Mouse (Mus musculus) forebrain, embryonic 10.5 days (tissue): ENCODE results near the gene Nsdhl. TPM values are rescaled to one million over a fixed set of nuclear protein-coding genes. Genes with fewer than 3 reads are reported as not detected.
A peak's percentile ranks its signal among the peaks of the same experiment; 100 is the strongest.

Experiments
- DNase-seq: peaks from one replicate; pipeline ENCODE4 v3.0.0-alpha.2; 2017; ENCODE audit warnings: low spot score; ENCODE audit errors: extremely low spot score
- H3K27ac ChIP-seq: fragments of 300-500 bp; sonication (generic); 2 replicates; pipeline ENCODE4 v1.5.1; 2016; ENCODE audit warnings: mild to moderate bottlenecking
- H3K27me3 ChIP-seq: fragments of 300-500 bp; sonication (generic); 2 replicates; pipeline ENCODE4 v1.6.1; 2016; ENCODE audit warnings: mild to moderate bottlenecking; ENCODE audit not compliant: poor library complexity, severe bottlenecking
- H3K36me3 ChIP-seq: fragments of 300-500 bp; sonication (generic); replicated peaks from 2 replicates; pipeline ENCODE4 v1.6.1; 2016; ENCODE audit warnings: mild to moderate bottlenecking, moderate library complexity
- H3K4me1 ChIP-seq: fragments of 300-500 bp; sonication (generic); 2 replicates; pipeline ENCODE4 v1.6.1; 2016
- H3K4me3 ChIP-seq: fragments of 300-500 bp; sonication (generic); 2 replicates; pipeline ENCODE4 v1.5.1; 2016; ENCODE audit warnings: mild to moderate bottlenecking, moderate library complexity
- H3K9me3 ChIP-seq: fragments of 300-500 bp; sonication (generic); 2 replicates; pipeline ENCODE4 v1.6.1; 2016; ENCODE audit warnings: mild to moderate bottlenecking, moderate library complexity
- WGBS: fragments of 180-500 bp; shearing (Covaris S2); methylation state at CpG from one replicate; pipeline ENCODE4 v1.1.7; 2016; 5-methylcytosine and 5-hydroxymethylcytosine counted together
- polyA plus RNA-seq: library from polyadenylated mRNA; unstranded; fragments of >200 nt; fragmentation: Nextera tagmentation; extraction: Ambion mirVana; gene quantifications from 2 replicates; pipeline ENCODE4 v1.2.1, GENCODE M21; 2016

Nsdhl gene
- polyA plus RNA-seq, 1 experiment from 2014 or later: 40.2 TPM

GRCm38 (mm10) chrX:72961511-72961910 lies 43.2 kb downstream of the Nsdhl start:
- 82% methylated on average over 3 of the region's 3 CpGs for WGBS
- Histone ChIP-seq H3K9me3 (no peaks in the 10 kb centered on the region), H3K4me1 (no peaks in the 10 kb centered on the region), H3K4me3 (no peak overlapping the region), H3K27me3 (no peaks in the 10 kb centered on the region), H3K36me3 (peaks cover 49% of the 10 kb centered on the region), H3K27ac (no peak overlapping the region)
- no peak for DNase-seq

- Histone ChIP-seq H3K36me3 (peaks cover 37% of the 10 kb centered on the region), H3K4me3 (no peak overlapping the region)
- WGBS: 83% methylated on average over 3 of the region's 3 CpGs
Measured at GRCm38 (mm10) chrX:72962743-72963142, 44.4 kb downstream of the Nsdhl start.

GRCm38 (mm10) chrX:72982831-72983230 lies 64.5 kb downstream of the Nsdhl start:
- no peaks in the 10 kb centered on the region for H3K9me3 ChIP-seq
- H3K4me3 ChIP-seq: no peak overlapping the region
- H3K27ac ChIP-seq: no peak overlapping the region
- WGBS: 67% methylated on average over 6 of the region's 6 CpGs
- peaks cover 48% of the 10 kb centered on the region for H3K27me3 ChIP-seq
- no peak for DNase-seq
- H3K4me1 ChIP-seq: peaks cover 5% of the 10 kb centered on the region; the same call in 1 of the 2 replicates
- H3K36me3 ChIP-seq: no peaks in the 10 kb centered on the region

More at GRCm38 (mm10) chrX:72962743-72963142, 44.4 kb downstream of the Nsdhl start:
- Histone ChIP-seq H3K27ac (no peak overlapping the region), H3K9me3 (no peaks in the 10 kb centered on the region), H3K4me1 (no peaks in the 10 kb centered on the region), H3K27me3 (no peaks in the 10 kb centered on the region)
- DNase-seq: no peak

GRCm38 (mm10) chrX:72985607-72986006 lies 67.2 kb downstream of the Nsdhl start:
- Histone ChIP-seq H3K27me3 (peaks cover 70% of the 10 kb centered on the region), H3K4me1 (peaks cover 5% of the 10 kb centered on the region; the same call in 1 of the 2 replicates), H3K4me3 (no peak overlapping the region), H3K27ac (no peak overlapping the region), H3K36me3 (no peaks in the 10 kb centered on the region), H3K9me3 (no peaks in the 10 kb centered on the region)
- WGBS: 83% methylated on average over 2 of the region's 2 CpGs
- no peak for DNase-seq

GRCm38 (mm10) chrX:72986841-72987519 lies 68.6 kb downstream of the Nsdhl start, which contains the start of gene Zfp185:
Gene Zfp185 (plus strand): TSS chrX:72987339.
- H3K27ac ChIP-seq: peak within 1 kb of the TSS; percentile 76
- H3K4me1 ChIP-seq: peaks cover 5% of the 10 kb centered on the region; the same call in 1 of the 2 replicates
- peak within 1 kb of the TSS; percentile 54 for H3K4me3 ChIP-seq
- 27% methylated on average over 41 of the region's 45 CpGs for WGBS
- DNase-seq: peak; percentile 61
- H3K36me3 ChIP-seq: no peaks in the 10 kb centered on the region
- H3K9me3 ChIP-seq: no peaks in the 10 kb centered on the region
- H3K27me3 ChIP-seq: peaks cover 70% of the 10 kb centered on the region

GRCm38 (mm10) chrX:72987520-72987905 lies 69.2 kb downstream of the Nsdhl start:
- 28% methylated on average over 14 of the region's 14 CpGs for WGBS
- peak overlapping the region; percentile 54 for H3K4me3 ChIP-seq
- no peaks in the 10 kb centered on the region for H3K36me3 ChIP-seq
- DNase-seq: no peak
- peak overlapping the region; percentile 76 for H3K27ac ChIP-seq
- peaks cover 5% of the 10 kb centered on the region; the same call in 1 of the 2 replicates for H3K4me1 ChIP-seq
- no peaks in the 10 kb centered on the region for H3K9me3 ChIP-seq
- peaks cover 65% of the 10 kb centered on the region for H3K27me3 ChIP-seq

- peaks cover 5% of the 10 kb centered on the region; the same call in 1 of the 2 replicates for H3K4me1 ChIP-seq
- peaks cover 58% of the 10 kb centered on the region for H3K27me3 ChIP-seq
Measured at GRCm38 (mm10) chrX:72988431-72988830, 70.1 kb downstream of the Nsdhl start.

GRCm38 (mm10) chrX:72990581-72990980 lies 72.2 kb downstream of the Nsdhl start:
- no peak overlapping the region for H3K4me3 ChIP-seq
- peaks cover 5% of the 10 kb centered on the region; the same call in 1 of the 2 replicates for H3K4me1 ChIP-seq
- DNase-seq: no peak
- H3K9me3 ChIP-seq: no peaks in the 10 kb centered on the region
- H3K27me3 ChIP-seq: peaks cover 44% of the 10 kb centered on the region
- WGBS: 78% methylated on average over 3 of the region's 3 CpGs
- no peaks in the 10 kb centered on the region for H3K36me3 ChIP-seq
- no peak overlapping the region for H3K27ac ChIP-seq

More at GRCm38 (mm10) chrX:72988431-72988830, 70.1 kb downstream of the Nsdhl start:
- DNase-seq: no peak
- WGBS: 89% methylated on average over 3 of the region's 3 CpGs
- Histone ChIP-seq H3K27ac (no peak overlapping the region), H3K36me3 (no peaks in the 10 kb centered on the region), H3K4me3 (no peak overlapping the region), H3K9me3 (no peaks in the 10 kb centered on the region)

GRCm38 (mm10) chrX:72992291-72992919 lies 74.0 kb downstream of the Nsdhl start:
- peak; percentile 14 for DNase-seq
- H3K4me3 ChIP-seq: no peak overlapping the region
- H3K9me3 ChIP-seq: no peaks in the 10 kb centered on the region
- peaks cover 30% of the 10 kb centered on the region for H3K27me3 ChIP-seq
- no peak overlapping the region for H3K27ac ChIP-seq
- H3K36me3 ChIP-seq: no peaks in the 10 kb centered on the region
- H3K4me1 ChIP-seq: no peaks in the 10 kb centered on the region
- WGBS: 65% methylated on average over 5 of the region's 5 CpGs

GRCm38 (mm10) chrX:72995542-72995941 lies 77.2 kb downstream of the Nsdhl start:
- Histone ChIP-seq H3K36me3 (no peaks in the 10 kb centered on the region), H3K9me3 (no peaks in the 10 kb centered on the region), H3K27me3 (peaks cover 12% of the 10 kb centered on the region; the same call in 1 of the 2 replicates), H3K4me3 (no peak overlapping the region), H3K27ac (no peak overlapping the region), H3K4me1 (no peaks in the 10 kb centered on the region)
- WGBS: 93% methylated on average over 3 of the region's 3 CpGs
- DNase-seq: no peak

- Histone ChIP-seq H3K9me3 (no peaks in the 10 kb centered on the region), H3K27me3 (peaks cover 8% of the 10 kb centered on the region; the same call in 1 of the 2 replicates), H3K36me3 (no peaks in the 10 kb centered on the region), H3K4me3 (no peak overlapping the region), H3K27ac (no peak overlapping the region), H3K4me1 (no peaks in the 10 kb centered on the region)
- DNase-seq: no peak
- WGBS: 91% methylated on average over 5 of the region's 5 CpGs
Measured at GRCm38 (mm10) chrX:73003110-73003509, 84.8 kb downstream of the Nsdhl start.

- Histone ChIP-seq H3K27me3 (no peaks in the 10 kb centered on the region), H3K36me3 (no peaks in the 10 kb centered on the region), H3K4me1 (no peaks in the 10 kb centered on the region), H3K4me3 (no peak overlapping the region), H3K27ac (no peak overlapping the region), H3K9me3 (no peaks in the 10 kb centered on the region)
- DNase-seq: no peak
- 68% methylated on average over 4 of the region's 4 CpGs for WGBS
Measured at GRCm38 (mm10) chrX:73005678-73006077, 87.3 kb downstream of the Nsdhl start.
